Mouse (Mus musculus) heart, embryonic 11.5 days (tissue): ENCODE results near the gene Mfap1a. TPM values are rescaled to one million over a fixed set of nuclear protein-coding genes. Genes with fewer than 3 reads are reported as not detected.
A peak's percentile ranks its signal among the peaks of the same experiment; 100 is the strongest.
"Not testable (repeated sequence)": the region's sequence is repeated elsewhere in the genome, so short reads cannot be mapped to it uniquely, and the experiment has no call there.

ENCODE experiments used
- ATAC-seq: fragments of 200-750 bp; cut with Nextera tagmentation; replicated peaks from 2 replicates; pipeline ENCODE4 v1.8.0; 2017; ENCODE audit warnings: moderate library complexity; ENCODE audit not compliant: insufficient number of reproducible peaks, low FRiP score, low TSS enrichment
- H3K27ac ChIP-seq: fragments of 300-500 bp; sonication (generic); 2 replicates; pipeline ENCODE4 v1.5.1; 2014; ENCODE audit warnings: mild to moderate bottlenecking, low read depth, low read length
- H3K27me3 ChIP-seq: fragments of 300-500 bp; sonication (generic); 2 replicates; pipeline ENCODE4 v1.6.1; 2014; ENCODE audit warnings: mild to moderate bottlenecking, low read length, mixed read lengths; ENCODE audit not compliant: control insufficient read depth, insufficient read depth
- H3K36me3 ChIP-seq: fragments of 300-500 bp; sonication (generic); 2 replicates; pipeline ENCODE4 v1.6.1; 2014; ENCODE audit warnings: mild to moderate bottlenecking, low read length, moderate library complexity, mixed read lengths; ENCODE audit not compliant: control insufficient read depth, insufficient read depth
- H3K4me1 ChIP-seq: fragments of 300-500 bp; sonication (generic); 2 replicates; pipeline ENCODE4 v1.6.1; 2014; ENCODE audit warnings: low read length; ENCODE audit not compliant: control insufficient read depth, insufficient read depth
- H3K4me2 ChIP-seq: fragments of 300-500 bp; sonication (generic); 2 replicates; pipeline ENCODE4 v1.6.1; 2014; ENCODE audit warnings: mild to moderate bottlenecking, moderate library complexity
- H3K4me3 ChIP-seq: fragments of 300-500 bp; sonication (generic); 2 replicates; pipeline ENCODE4 v1.5.1; 2014; ENCODE audit warnings: low read depth, low read length
- H3K9ac ChIP-seq: fragments of 300-500 bp; sonication (generic); 2 replicates; pipeline ENCODE4 v1.6.1; 2014; ENCODE audit warnings: mild to moderate bottlenecking, low read depth, low read length, moderate library complexity
- H3K9me3 ChIP-seq: fragments of 300-500 bp; sonication (generic); replicated peaks from 2 replicates; pipeline ENCODE4 v1.6.1; 2016; ENCODE audit warnings: low read length; ENCODE audit not compliant: control insufficient read depth
- WGBS: fragments of 180-500 bp; shearing (Covaris S2); extraction: QIAGEN DNeasy Blood & Tissue Kit; methylation state at CpG from one replicate; pipeline ENCODE4 v1.1.7; 2014; ENCODE audit not compliant: insufficient replicate concordance; 5-methylcytosine and 5-hydroxymethylcytosine counted together
- polyA plus RNA-seq: library from polyadenylated mRNA; unstranded; fragments of >200 nt; fragmentation: Nextera tagmentation; extraction: Ambion mirVana; gene quantifications from 2 replicates; pipeline ENCODE4 v1.2.1, GENCODE M21; 2014

The Mfap1a gene
- polyA plus RNA-seq, 1 experiment from 2014 or later: 19.2 TPM

DNA sequence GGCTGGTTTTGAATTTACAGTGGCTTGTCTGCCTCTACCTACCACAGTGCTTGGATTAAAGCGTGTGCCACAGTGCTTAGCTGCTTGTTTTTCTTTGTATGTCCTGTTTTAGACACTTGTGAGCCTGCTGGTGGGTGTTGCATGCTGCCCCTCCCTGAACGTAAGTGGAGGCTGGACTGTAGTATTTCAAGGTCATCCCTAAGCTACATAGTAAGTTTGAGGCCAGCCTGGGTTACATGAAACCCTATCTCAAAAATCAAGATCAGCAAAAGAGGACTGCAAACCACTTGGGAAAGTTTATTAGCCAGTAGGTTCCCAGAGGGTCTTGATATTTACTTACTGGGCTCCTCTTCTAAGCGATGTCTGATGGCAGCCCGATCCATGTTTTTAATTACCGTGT is 11.6 kb upstream of the Mfap1a start:
- Histone ChIP-seq H3K9ac (no peak overlapping the region), H3K27me3 (no peaks in the 10 kb centered on the region), H3K4me1 (no peaks in the 10 kb centered on the region), H3K4me3 (no peak overlapping the region), H3K4me2 (no peak overlapping the region), H3K9me3 (no peaks in the 10 kb centered on the region), H3K36me3 (peaks cover 8% of the 10 kb centered on the region; the same call in 1 of the 2 replicates), H3K27ac (no peak overlapping the region)
- ATAC-seq: no peak
- WGBS: 92% methylated on average over 5 of the region's 5 CpGs

- Histone ChIP-seq H3K27me3 (no peaks in the 10 kb centered on the region), H3K27ac (no peak overlapping the region), H3K9me3 (no peaks in the 10 kb centered on the region), H3K4me3 (no peak overlapping the region), H3K4me1 (no peaks in the 10 kb centered on the region), H3K4me2 (no peak overlapping the region), H3K9ac (no peak overlapping the region), H3K36me3 (peaks cover 4% of the 10 kb centered on the region; the same call in 1 of the 2 replicates)
- WGBS: 90% methylated on average over 4 of the region's 4 CpGs
- ATAC-seq: no peak
Observed at GRCm38 (mm10) chr2:121514211-121514610, 7.7 kb upstream of the Mfap1a start.

DNA sequence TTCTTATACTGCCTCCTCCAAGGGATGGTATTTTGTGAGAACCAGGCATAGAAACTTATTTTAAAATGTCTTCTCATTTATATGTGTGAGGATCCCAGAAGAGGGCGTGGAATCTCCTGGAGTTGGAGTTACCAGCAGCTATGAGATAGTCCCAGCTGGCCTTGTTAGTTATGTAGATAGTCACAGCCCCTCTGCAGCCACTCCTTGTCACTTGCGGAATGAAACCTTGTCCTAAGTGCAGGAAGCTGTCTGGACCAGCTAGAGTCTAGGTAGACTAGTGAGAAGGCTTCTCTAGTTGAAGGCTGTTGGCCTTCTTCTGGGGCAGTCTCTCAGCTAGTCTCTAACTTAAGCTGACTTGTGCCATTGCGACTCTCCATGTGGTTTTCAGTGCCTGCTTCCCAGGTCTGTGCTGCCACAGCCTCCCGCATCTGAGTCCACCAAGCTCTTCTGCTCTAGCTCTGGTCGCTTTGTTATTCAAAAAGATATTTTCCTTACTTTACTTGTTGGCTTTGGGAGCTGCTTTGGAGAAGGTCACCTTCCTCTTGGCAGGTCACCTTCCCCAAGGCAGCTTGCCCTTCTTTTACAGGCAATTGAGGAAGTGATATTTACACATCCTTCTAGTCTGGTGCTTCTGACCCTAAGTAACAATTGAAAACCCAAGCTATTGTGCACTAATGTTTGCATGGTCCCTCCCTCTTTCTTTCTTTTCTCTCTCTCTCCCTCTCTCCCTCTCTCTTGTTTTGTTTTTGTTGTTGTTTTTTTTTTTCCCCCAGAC is 6.7 kb upstream of the Mfap1a start:
- H3K4me1 ChIP-seq, H3K36me3 ChIP-seq, H3K9ac ChIP-seq, H3K27ac ChIP-seq, ATAC-seq, H3K4me3 ChIP-seq, H3K9me3 ChIP-seq, H3K27me3 ChIP-seq, H3K4me2 ChIP-seq: not testable (repeated sequence)
- 85% methylated on average over 4 of the region's 5 CpGs for WGBS

DNA sequence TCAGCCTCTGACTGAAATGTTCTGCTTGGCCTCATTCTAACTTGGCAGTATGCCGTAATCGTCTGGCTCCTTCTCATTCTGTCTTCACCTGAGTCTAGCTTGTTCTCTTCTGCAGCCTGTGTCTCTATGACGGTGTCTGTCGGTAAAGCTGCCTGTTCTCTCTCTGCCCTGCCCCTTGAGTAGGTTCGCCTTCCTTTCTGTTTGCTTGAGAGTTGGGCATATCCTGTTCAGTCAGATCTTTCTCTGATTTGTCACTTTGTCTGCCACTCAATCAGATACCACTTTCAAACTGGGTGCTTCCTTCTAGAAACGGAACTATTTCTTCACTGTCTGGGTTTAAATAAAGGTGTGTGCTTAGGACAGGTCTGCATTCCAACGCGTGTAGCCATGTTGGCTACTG is 4.9 kb upstream of the Mfap1a start:
- WGBS: 94% methylated on average over 8 of the region's 8 CpGs

GRCm38 (mm10) chr2:121509584-121509983 is 3.1 kb upstream of the Mfap1a start:
- peak overlapping the region; percentile 63 for H3K4me2 ChIP-seq
- peaks cover 7% of the 10 kb centered on the region; the same call in 1 of the 2 replicates for H3K4me1 ChIP-seq
- H3K9ac ChIP-seq: peak overlapping the region; percentile 54
- ATAC-seq: peak; percentile 69; the same call in 1 of the 2 replicates
- H3K36me3 ChIP-seq: peaks cover 4% of the 10 kb centered on the region; the same call in 1 of the 2 replicates
- no peaks in the 10 kb centered on the region for H3K9me3 ChIP-seq
- H3K4me3 ChIP-seq: peak overlapping the region; percentile 33
- H3K27ac ChIP-seq: no peak overlapping the region
- H3K27me3 ChIP-seq: no peaks in the 10 kb centered on the region
- 13% methylated on average over 16 of the region's 16 CpGs for WGBS

More for the DNA sequence above, 4.9 kb upstream of the Mfap1a start:
- peaks cover 7% of the 10 kb centered on the region; the same call in 1 of the 2 replicates for H3K4me1 ChIP-seq
- H3K9me3 ChIP-seq: no peaks in the 10 kb centered on the region
- H3K27ac ChIP-seq: no peak overlapping the region
- H3K36me3 ChIP-seq: peaks cover 4% of the 10 kb centered on the region; the same call in 1 of the 2 replicates
- H3K4me2 ChIP-seq: no peak overlapping the region
- H3K4me3 ChIP-seq: no peak overlapping the region
- H3K9ac ChIP-seq: no peak overlapping the region
- ATAC-seq: no peak
- H3K27me3 ChIP-seq: no peaks in the 10 kb centered on the region

DNA sequence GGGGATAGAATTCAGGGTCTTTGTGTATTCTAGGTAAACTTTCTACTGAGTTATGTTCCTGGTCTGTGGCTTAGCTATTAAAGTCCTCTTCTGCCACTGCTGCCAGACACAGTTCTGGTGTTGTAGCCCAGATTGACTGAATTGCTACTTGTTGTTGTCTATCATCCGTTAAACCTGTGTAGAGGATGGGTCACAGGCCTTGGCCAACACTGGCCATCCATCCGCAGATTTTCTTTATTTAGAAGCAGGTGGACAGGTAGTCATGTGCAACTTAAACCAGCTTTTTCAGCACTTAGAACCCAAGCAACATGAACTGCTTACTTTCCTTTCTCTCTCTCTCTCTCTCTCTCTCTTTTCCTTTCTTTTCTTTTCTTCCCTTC is 1.5 kb upstream of the Mfap1a start:
- Histone ChIP-seq H3K9me3 (no peaks in the 10 kb centered on the region), H3K4me1 (peaks cover 7% of the 10 kb centered on the region; the same call in 1 of the 2 replicates), H3K9ac (peak overlapping the region; percentile 39; the same call in 1 of the 2 replicates), H3K36me3 (no peaks in the 10 kb centered on the region), H3K4me3 (peak overlapping the region; percentile 65), H3K27ac (no peak overlapping the region), H3K27me3 (no peaks in the 10 kb centered on the region), H3K4me2 (peak overlapping the region; percentile 77)
- no peak for ATAC-seq
- WGBS: 81% methylated on average over 2 of the region's 2 CpGs

DNA sequence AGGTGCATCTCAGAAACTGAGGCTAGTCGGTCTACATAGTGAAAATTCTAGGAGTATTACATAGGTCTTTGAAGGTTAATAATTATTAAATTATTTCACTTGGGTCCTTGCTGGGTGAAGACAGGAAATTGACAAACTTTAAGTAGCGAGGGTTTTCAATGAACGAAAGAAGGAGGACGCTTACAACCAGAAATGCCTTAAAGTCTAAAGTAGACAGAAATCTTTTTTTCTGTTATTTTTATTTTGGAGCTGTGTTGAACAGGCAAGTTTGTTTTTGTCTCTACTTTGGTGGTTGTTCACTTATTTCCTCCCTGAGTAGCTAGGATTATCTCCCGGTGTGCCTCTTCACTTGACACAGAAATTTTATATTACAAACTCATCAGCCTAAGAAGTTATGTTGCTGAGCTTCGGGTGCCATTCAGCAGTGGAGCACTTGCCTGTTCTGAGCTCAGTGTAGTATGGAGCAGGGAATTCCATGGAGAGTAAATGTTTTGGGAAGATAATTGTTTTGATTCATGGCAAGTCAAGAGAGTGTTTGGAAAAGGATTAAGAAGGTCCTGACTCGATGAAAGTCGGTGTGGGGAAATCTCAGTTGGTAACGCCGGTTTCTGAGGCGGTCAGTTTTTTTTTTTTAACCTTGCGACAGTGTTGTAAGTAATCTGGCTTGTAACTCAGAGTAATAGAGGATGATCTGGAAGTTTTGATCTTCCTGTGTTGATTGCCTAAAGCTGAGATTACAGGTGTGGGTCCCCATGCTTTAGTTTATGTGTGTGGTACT is 897 bp upstream of the Mfap1a start:
- Histone ChIP-seq H3K27me3 (no peaks in the 10 kb centered on the region), H3K9me3 (no peaks in the 10 kb centered on the region), H3K27ac (no peak overlapping the region), H3K4me2 (peak overlapping the region; percentile 77), H3K36me3 (no peaks in the 10 kb centered on the region), H3K9ac (peak overlapping the region; percentile 77), H3K4me1 (peaks cover 7% of the 10 kb centered on the region; the same call in 1 of the 2 replicates), H3K4me3 (peak overlapping the region; percentile 65)
- WGBS: 23% methylated on average over 12 of the region's 12 CpGs
- no peak for ATAC-seq

GRCm38 (mm10) chr2:121501550-121501949 is 4.9 kb downstream of the Mfap1a start:
- H3K27me3 ChIP-seq, H3K9ac ChIP-seq, H3K36me3 ChIP-seq, H3K4me1 ChIP-seq, H3K9me3 ChIP-seq, H3K4me3 ChIP-seq, ATAC-seq, H3K27ac ChIP-seq, H3K4me2 ChIP-seq: not testable (repeated sequence)
- WGBS: 78% methylated on average over 1 of the region's 6 CpGs
